Mouse (Mus musculus): ENCODE data around the gene 5730455P16Rik.

GRCm38 (mm10) chr11:80417085-80417484 lies 39.3 kb upstream of the 5730455P16Rik start:
- TF ChIP-seq CTCF (IDR thresholded peaks at IDR 0.05; ENCODE audit: extremely low read depth, insufficient read depth, low read length) (no peak), POLR2A (IDR thresholded peaks at IDR 0.05; ENCODE audit: extremely low read depth, insufficient read depth, low read length) (no peak)
